Mouse (Mus musculus): ENCODE data around the gene Zbtb34.

- TF ChIP-seq CTCF (IDR thresholded peaks at IDR 0.05; ENCODE audit: low read depth) (no peak), EP300 (IDR thresholded peaks at IDR 0.05; ENCODE audit: low read depth) (no peak)
Observed at GRCm38 (mm10) chr2:33454816-33455215, 23.7 kb upstream of the Zbtb34 start.
